Mouse (Mus musculus): ENCODE measurements around the gene Klhl23. TPM values are rescaled to one million over a fixed set of nuclear protein-coding genes. Genes with fewer than 3 reads are reported as not detected.

Gene Klhl23
- total and polyA plus RNA-seq, 3 experiments: 6.8 to 88.2 (median 54.3) TPM

- Histone ChIP-seq H3K9me3 (replicated peaks) (no peaks in the 10 kb centered on the region), H3K27me3 (ENCODE audit: insufficient read depth, low read length) (no peaks in the 10 kb centered on the region), H3K4me3 (ENCODE audit: low read depth, low read length) (no peak overlapping the region; the same call in 1 of the 2 replicates), H3K36me3 (replicated peaks) (no peaks in the 10 kb centered on the region), H3K4me1 (ENCODE audit: insufficient read depth, low read depth, low read length) (peaks cover 63% of the 10 kb centered on the region)
- no peak for TF ChIP-seq POLR2AphosphoS5 (IDR thresholded peaks at IDR 0.05; ENCODE audit: insufficient replicate concordance, low read depth, low read length)
- TF ChIP-seq GATA2 (IDR thresholded peaks at IDR 0.05; ENCODE audit: borderline replicate concordance, low read depth, low read length): no peak
- TF ChIP-seq GATA1 (IDR thresholded peaks at IDR 0.05; ENCODE audit: borderline replicate concordance, low read length): no peak
- no peak for TF ChIP-seq TAL1 (conservative IDR thresholded peaks at IDR 0.05; ENCODE audit: low read depth, low read length)
- no peak for TF ChIP-seq CTCF (IDR thresholded peaks at IDR 0.05; ENCODE audit: low read depth, low read length)
- peak; percentile 78 for ATAC-seq (ENCODE audit: extremely low read depth, insufficient number of reproducible peaks, low FRiP score, poor library complexity, severe bottlenecking)
- DNase-seq (ENCODE audit: low spot score): peak; percentile 20
Observed at GRCm38 (mm10) chr2:69816575-69816974, 5.2 kb upstream of the Klhl23 start.

GRCm38 (mm10) chr2:69818350-69819085, 3.2 kb upstream of the Klhl23 start:
- no peak for TF ChIP-seq POLR2AphosphoS5 (IDR thresholded peaks at IDR 0.05; ENCODE audit: insufficient replicate concordance, low read depth, low read length)
- no peak for TF ChIP-seq GATA1 (IDR thresholded peaks at IDR 0.05; ENCODE audit: borderline replicate concordance, low read length)
- TF ChIP-seq TAL1 (conservative IDR thresholded peaks at IDR 0.05; ENCODE audit: low read depth, low read length): peak; percentile 54
- TF ChIP-seq GATA2 (IDR thresholded peaks at IDR 0.05; ENCODE audit: borderline replicate concordance, low read depth, low read length): no peak
- TF ChIP-seq CTCF (IDR thresholded peaks at IDR 0.05; ENCODE audit: low read depth, low read length): no peak
- no peak for DNase-seq (ENCODE audit: low spot score)
- no peaks in the 10 kb centered on the region for H3K9me3 ChIP-seq (replicated peaks)
- ATAC-seq (ENCODE audit: extremely low read depth, insufficient number of reproducible peaks, low FRiP score, poor library complexity, severe bottlenecking): no peak
- H3K4me3 ChIP-seq (ENCODE audit: low read depth, low read length): peak overlapping the region; percentile 20; the same call in 1 of the 2 replicates
- peaks cover 63% of the 10 kb centered on the region for H3K4me1 ChIP-seq (ENCODE audit: insufficient read depth, low read depth, low read length)
- no peaks in the 10 kb centered on the region for H3K36me3 ChIP-seq (replicated peaks)
- H3K27me3 ChIP-seq (ENCODE audit: insufficient read depth, low read length): no peaks in the 10 kb centered on the region

- DNase-seq (ENCODE audit: low spot score): no peak
- no peak overlapping the region for H3K4me3 ChIP-seq (ENCODE audit: low read depth, low read length)
- TF ChIP-seq CTCF (IDR thresholded peaks at IDR 0.05; ENCODE audit: low read depth, low read length) (no peak), TAL1 (conservative IDR thresholded peaks at IDR 0.05; ENCODE audit: low read depth, low read length) (no peak), GATA2 (IDR thresholded peaks at IDR 0.05; ENCODE audit: borderline replicate concordance, low read depth, low read length) (no peak), GATA1 (IDR thresholded peaks at IDR 0.05; ENCODE audit: borderline replicate concordance, low read length) (no peak), POLR2AphosphoS5 (IDR thresholded peaks at IDR 0.05; ENCODE audit: insufficient replicate concordance, low read depth, low read length) (no peak)
Observed at GRCm38 (mm10) chr2:69820201-69820600, 1.5 kb upstream of the Klhl23 start.

GRCm38 (mm10) chr2:69822361-69823128, 801 bp downstream of the Klhl23 start:
- H3K4me1 ChIP-seq (ENCODE audit: insufficient read depth, low read depth, low read length): peaks cover 70% of the 10 kb centered on the region
- H3K27me3 ChIP-seq (ENCODE audit: insufficient read depth, low read length): no peaks in the 10 kb centered on the region
- ATAC-seq (ENCODE audit: extremely low read depth, insufficient number of reproducible peaks, low FRiP score, poor library complexity, severe bottlenecking) (no peak; the same call in 1 of the 2 replicates), DNase-seq (ENCODE audit: low spot score) (peak; percentile 48)
- no peaks in the 10 kb centered on the region for H3K9me3 ChIP-seq (replicated peaks)
- H3K36me3 ChIP-seq (replicated peaks): peaks cover 26% of the 10 kb centered on the region
- TF ChIP-seq POLR2AphosphoS5 (IDR thresholded peaks at IDR 0.05; ENCODE audit: insufficient replicate concordance, low read depth, low read length) (no peak), GATA1 (IDR thresholded peaks at IDR 0.05; ENCODE audit: borderline replicate concordance, low read length) (no peak), GATA2 (IDR thresholded peaks at IDR 0.05; ENCODE audit: borderline replicate concordance, low read depth, low read length) (no peak), CTCF (IDR thresholded peaks at IDR 0.05; ENCODE audit: low read depth, low read length) (no peak), TAL1 (conservative IDR thresholded peaks at IDR 0.05; ENCODE audit: low read depth, low read length) (no peak)
- H3K4me3 ChIP-seq (ENCODE audit: low read depth, low read length): peak overlapping the region; percentile 90

More at GRCm38 (mm10) chr2:69820201-69820600, 1.5 kb upstream of the Klhl23 start:
- Histone ChIP-seq H3K4me1 (ENCODE audit: insufficient read depth, low read depth, low read length) (peaks cover 77% of the 10 kb centered on the region), H3K9me3 (replicated peaks) (no peaks in the 10 kb centered on the region), H3K36me3 (replicated peaks) (peaks cover 13% of the 10 kb centered on the region), H3K27me3 (ENCODE audit: insufficient read depth, low read length) (no peaks in the 10 kb centered on the region)
- no peak for ATAC-seq (ENCODE audit: extremely low read depth, insufficient number of reproducible peaks, low FRiP score, poor library complexity, severe bottlenecking)

GRCm38 (mm10) chr2:69823129-69823677, 1.5 kb downstream of the Klhl23 start:
- Histone ChIP-seq H3K27me3 (ENCODE audit: insufficient read depth, low read length) (no peaks in the 10 kb centered on the region), H3K36me3 (replicated peaks) (peaks cover 31% of the 10 kb centered on the region), H3K4me1 (ENCODE audit: insufficient read depth, low read depth, low read length) (peaks cover 67% of the 10 kb centered on the region), H3K4me3 (ENCODE audit: low read depth, low read length) (peak overlapping the region; percentile 90), H3K9me3 (replicated peaks) (no peaks in the 10 kb centered on the region)
- peak; percentile 37 for DNase-seq (ENCODE audit: low spot score)
- no peak for ATAC-seq (ENCODE audit: extremely low read depth, insufficient number of reproducible peaks, low FRiP score, poor library complexity, severe bottlenecking)
- no peak for TF ChIP-seq GATA1 (IDR thresholded peaks at IDR 0.05; ENCODE audit: borderline replicate concordance, low read length)
- no peak for TF ChIP-seq POLR2AphosphoS5 (IDR thresholded peaks at IDR 0.05; ENCODE audit: insufficient replicate concordance, low read depth, low read length)
- no peak for TF ChIP-seq GATA2 (IDR thresholded peaks at IDR 0.05; ENCODE audit: borderline replicate concordance, low read depth, low read length)
- TF ChIP-seq TAL1 (conservative IDR thresholded peaks at IDR 0.05; ENCODE audit: low read depth, low read length): no peak

- H3K4me1 ChIP-seq (ENCODE audit: insufficient read depth, low read depth, low read length): peaks cover 50% of the 10 kb centered on the region
- no peak for ATAC-seq (ENCODE audit: extremely low read depth, insufficient number of reproducible peaks, low FRiP score, poor library complexity, severe bottlenecking)
Observed at GRCm38 (mm10) chr2:69825898-69826297, 4.2 kb downstream of the Klhl23 start.

More at GRCm38 (mm10) chr2:69825898-69826297, 4.2 kb downstream of the Klhl23 start:
- no peak for TF ChIP-seq TAL1 (conservative IDR thresholded peaks at IDR 0.05; ENCODE audit: low read depth, low read length)
- no peak for TF ChIP-seq CTCF (IDR thresholded peaks at IDR 0.05; ENCODE audit: low read depth, low read length)
- H3K27me3 ChIP-seq (ENCODE audit: insufficient read depth, low read length): no peaks in the 10 kb centered on the region
- H3K9me3 ChIP-seq (replicated peaks): no peaks in the 10 kb centered on the region
- H3K36me3 ChIP-seq (replicated peaks): peaks cover 57% of the 10 kb centered on the region
- H3K4me3 ChIP-seq (ENCODE audit: low read depth, low read length): no peak overlapping the region
- DNase-seq (ENCODE audit: low spot score): no peak

Data from G1E (cell line).